Mouse (Mus musculus) C2C12 (cell line): ENCODE data around the gene Prkra. TPM values are rescaled to one million over a fixed set of nuclear protein-coding genes. Genes with fewer than 3 reads are reported as not detected.
"Not testable (repeated sequence)": the region's sequence is repeated elsewhere in the genome, so short reads cannot be mapped to it uniquely, and the experiment has no call there.

Experiments
- H3K27me3 ChIP-seq: one replicate; pipeline ENCODE4 v1.6.1; 2011; ENCODE audit not compliant: control insufficient read depth, insufficient read depth, insufficient read length
- H3K36me3 ChIP-seq: one replicate; pipeline ENCODE4 v1.6.1; 2011; ENCODE audit not compliant: control insufficient read depth, insufficient read depth
- H3K4me3 ChIP-seq: one replicate; pipeline ENCODE4 v1.5.1; 2011; ENCODE audit warnings: mild to moderate bottlenecking, control low read depth; ENCODE audit not compliant: poor library complexity, insufficient read depth, severe bottlenecking
- H3K79me2 ChIP-seq: one replicate; pipeline ENCODE4 v1.6.1; 2011; ENCODE audit not compliant: control insufficient read depth, insufficient read depth
- H3K79me3 ChIP-seq: one replicate; pipeline ENCODE4 v1.6.1; 2011; ENCODE audit warnings: low read depth, control low read depth
- H3ac ChIP-seq: one replicate; pipeline ENCODE3; 2011; ENCODE audit warnings: low read depth; ENCODE audit not compliant: control insufficient read depth, insufficient read length
- CEBPB ChIP-seq: IDR thresholded peaks from one replicate; pipeline ENCODE4 v1.6.1; 2011; ENCODE audit warnings: low read depth, mild to moderate bottlenecking, control low read depth, moderate library complexity
- CTCF ChIP-seq: IDR thresholded peaks from one replicate; pipeline ENCODE4 v1.5.1; 2011; ENCODE audit not compliant: control insufficient read depth, insufficient read depth, insufficient read length
- FOSL1 ChIP-seq: IDR thresholded peaks from one replicate; pipeline ENCODE4 v1.8.0; 2011; ENCODE audit warnings: mild to moderate bottlenecking, low read length; ENCODE audit not compliant: poor library complexity, insufficient read depth, severe bottlenecking
- MAX ChIP-seq: IDR thresholded peaks from one replicate; pipeline ENCODE4 v1.6.1; 2011; ENCODE audit warnings: mild to moderate bottlenecking, control low read depth
- MYOD1 ChIP-seq: IDR thresholded peaks from one replicate; pipeline ENCODE4 v1.6.1; 2011; ENCODE audit warnings: low read depth; ENCODE audit not compliant: control insufficient read depth, insufficient read length
- MYOG ChIP-seq: IDR thresholded peaks from one replicate; pipeline ENCODE4 v1.6.1; 2011; ENCODE audit not compliant: control insufficient read depth, insufficient read length; ENCODE audit errors: extremely low read depth
- USF1 ChIP-seq: IDR thresholded peaks from one replicate; pipeline ENCODE4 v1.6.1; 2011; ENCODE audit warnings: low read depth, mild to moderate bottlenecking, control low read depth, moderate library complexity
- polyA plus RNA-seq: library from polyadenylated mRNA; unstranded; fragments of >200 nt; fragmentation: generic; extraction: Trizol; gene quantifications from one replicate; pipeline ENCODE4 v1.2.1, GENCODE M21; 2012; ENCODE audit warnings: missing spikeins

The Prkra gene
- polyA plus RNA-seq, 1 experiment = 18.2 TPM

DNA sequence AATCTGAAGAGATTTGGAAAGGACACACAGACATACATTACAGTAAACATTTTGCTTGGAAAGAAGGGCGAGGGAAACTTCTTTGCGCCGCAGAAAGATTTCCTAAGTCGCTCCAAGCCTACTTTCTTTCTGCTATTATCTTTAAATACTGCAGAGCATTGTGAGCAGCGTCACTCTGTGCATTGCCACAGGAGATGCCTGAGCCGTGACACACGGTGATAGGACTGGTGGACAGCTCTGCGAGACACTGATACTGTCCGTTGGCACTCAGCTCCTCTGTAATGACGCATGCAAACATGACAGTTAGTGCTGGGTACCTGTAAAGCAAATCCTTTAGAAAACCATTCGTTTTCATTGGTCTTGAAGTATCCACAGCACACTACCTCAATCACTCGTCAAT, 17.5 kb downstream of the Prkra start:
- no peak for TF ChIP-seq MAX
- no peak for TF ChIP-seq CTCF
- no peak for TF ChIP-seq FOSL1
- TF ChIP-seq MYOG = no peak
- no peak for TF ChIP-seq MYOD1
- H3K4me3 ChIP-seq = no peak overlapping the region
- H3K79me2 ChIP-seq = no peaks in the 10 kb centered on the region
- no peak overlapping the region for H3ac ChIP-seq
- H3K36me3 ChIP-seq = peaks cover 13% of the 10 kb centered on the region
- no peaks in the 10 kb centered on the region for H3K27me3 ChIP-seq
- H3K79me3 ChIP-seq = no peaks in the 10 kb centered on the region

DNA sequence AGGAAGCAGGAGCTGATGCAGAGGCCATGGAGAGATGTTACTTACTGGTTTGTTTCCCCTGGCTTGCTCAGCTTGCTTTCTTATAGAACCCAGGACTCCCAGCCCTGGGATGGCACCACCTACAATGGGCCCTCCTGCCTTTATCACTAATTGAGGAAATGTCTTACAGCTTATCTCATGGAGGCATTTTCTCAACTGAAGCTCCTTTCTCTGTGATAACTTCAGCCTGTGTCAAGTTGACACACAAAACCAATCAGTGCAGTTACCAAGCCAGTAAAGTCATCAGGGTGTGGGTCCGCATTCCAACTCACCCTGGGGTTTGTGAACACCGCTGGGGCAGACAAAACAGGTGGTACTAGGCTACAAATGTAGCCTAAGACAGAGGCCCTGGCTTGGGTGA, 25.5 kb downstream of the Prkra start:
- H3K36me3 ChIP-seq = not testable (repeated sequence)

DNA sequence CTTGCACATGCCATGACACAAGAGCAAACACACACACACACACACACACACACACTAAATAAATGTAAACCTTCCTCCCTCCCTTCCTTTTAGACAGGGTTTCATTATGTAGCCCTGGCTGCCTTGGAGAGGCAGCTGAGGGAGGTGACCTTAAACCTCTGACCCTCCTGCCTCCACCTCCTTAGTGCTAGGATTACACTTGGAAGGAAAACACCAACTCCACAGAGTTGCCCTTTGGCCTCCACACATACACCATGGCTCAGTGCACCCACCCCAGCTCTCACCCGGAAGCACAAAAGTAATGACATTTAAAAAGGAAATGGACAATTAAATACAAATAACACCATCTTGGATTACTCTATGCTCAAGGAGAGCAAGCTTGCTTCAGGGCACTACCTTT, 26.1 kb downstream of the Prkra start:
- TF ChIP-seq USF1 (no peak), MYOD1 (no peak), FOSL1 (no peak), MYOG (no peak), CEBPB (no peak)
- Histone ChIP-seq H3K27me3 (no peaks in the 10 kb centered on the region), H3K79me3 (no peaks in the 10 kb centered on the region), H3K4me3 (no peak overlapping the region), H3K36me3 (no peaks in the 10 kb centered on the region), H3K79me2 (no peaks in the 10 kb centered on the region), H3ac (no peak overlapping the region)

More for the DNA sequence above, 25.5 kb downstream of the Prkra start:
- H3K79me3 ChIP-seq, H3ac ChIP-seq, H3K4me3 ChIP-seq, H3K79me2 ChIP-seq, H3K27me3 ChIP-seq: not testable (repeated sequence)

DNA sequence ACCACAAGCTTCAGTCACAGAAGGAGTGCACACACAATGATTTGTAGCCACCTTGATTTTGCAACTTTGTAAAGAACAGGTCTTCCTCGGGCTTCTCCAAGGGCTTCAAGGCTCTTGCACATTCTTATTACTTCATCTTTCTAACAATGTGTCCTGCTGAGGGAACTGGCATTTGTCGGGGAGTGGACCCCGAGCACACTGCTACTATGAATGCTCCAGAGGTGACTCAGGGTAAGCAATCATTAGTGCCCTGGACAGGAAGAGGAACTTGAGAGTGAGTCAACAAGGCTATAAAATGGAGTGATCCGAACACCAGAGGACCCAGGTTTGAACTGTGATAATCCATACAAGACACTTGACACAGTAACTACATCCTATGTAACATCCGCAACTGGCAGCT, 27.6 kb downstream of the Prkra start:
- no peaks in the 10 kb centered on the region for H3K27me3 ChIP-seq
- no peak overlapping the region for H3K4me3 ChIP-seq
- no peaks in the 10 kb centered on the region for H3K79me2 ChIP-seq
- no peak overlapping the region for H3ac ChIP-seq
- no peaks in the 10 kb centered on the region for H3K79me3 ChIP-seq
- no peaks in the 10 kb centered on the region for H3K36me3 ChIP-seq
- TF ChIP-seq MYOG (no peak), USF1 (no peak), CTCF (no peak), FOSL1 (no peak), CEBPB (no peak), MYOD1 (no peak), MAX (no peak)

DNA sequence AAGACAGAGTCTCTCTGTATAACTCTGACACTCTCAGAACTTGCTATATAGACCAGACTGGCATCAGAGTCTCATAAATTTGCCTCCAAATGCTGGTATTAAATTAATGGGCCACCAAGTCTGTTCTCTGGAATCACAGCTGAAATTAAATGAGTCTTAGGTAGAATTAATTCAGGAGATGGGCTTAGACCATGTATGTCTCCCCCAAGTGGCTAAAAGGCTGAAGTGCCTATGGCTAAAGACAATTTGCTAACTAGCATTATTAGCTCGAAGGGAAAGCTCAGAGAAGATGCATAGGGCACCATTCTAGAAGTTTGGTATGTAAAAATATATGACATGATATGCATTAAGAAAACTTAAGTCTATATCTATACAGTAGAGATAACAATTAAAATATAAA, 29.7 kb downstream of the Prkra start:
- Histone ChIP-seq H3ac (no peak overlapping the region), H3K36me3 (no peaks in the 10 kb centered on the region), H3K79me2 (no peaks in the 10 kb centered on the region), H3K27me3 (no peaks in the 10 kb centered on the region), H3K79me3 (no peaks in the 10 kb centered on the region), H3K4me3 (no peak overlapping the region)
- TF ChIP-seq USF1 (no peak), FOSL1 (no peak), MYOG (no peak), MAX (no peak), CEBPB (no peak), CTCF (no peak), MYOD1 (no peak)

DNA sequence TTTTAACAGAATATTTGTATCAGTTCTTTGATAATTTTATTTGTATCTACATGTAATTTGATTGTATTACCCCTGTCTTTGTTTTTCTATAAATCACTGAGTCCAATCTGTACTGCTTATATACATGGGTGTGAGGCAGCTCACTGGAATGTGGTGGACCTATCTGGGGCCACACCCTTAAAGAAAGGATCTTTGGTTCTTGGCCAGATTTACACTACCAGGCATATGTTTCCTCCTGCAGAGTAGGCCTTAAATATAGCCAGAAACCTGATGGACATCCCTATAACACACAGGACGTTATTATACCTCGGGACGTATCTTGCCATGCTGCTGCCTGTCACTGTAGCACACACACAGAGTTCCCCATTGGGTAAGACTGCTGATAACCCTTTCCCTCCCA, 35.8 kb downstream of the Prkra start:
- Histone ChIP-seq H3ac (no peak overlapping the region), H3K79me2 (no peaks in the 10 kb centered on the region), H3K27me3 (no peaks in the 10 kb centered on the region), H3K79me3 (no peaks in the 10 kb centered on the region), H3K36me3 (no peaks in the 10 kb centered on the region), H3K4me3 (no peak overlapping the region)
- TF ChIP-seq CEBPB (no peak), MAX (no peak), FOSL1 (no peak), CTCF (no peak), MYOG (no peak), USF1 (no peak), MYOD1 (no peak)
